16 mouse cellular contexts compared by ENCODE assay signal in genomic region chr6:31644504-31644903, GRCm38 (mm10).
DNase-seq lines count a peak whose midpoint lies in the region; ATAC-seq lines count a peak whose summit lies in the region.
"Had no signal": no experiment of that assay in that cellular context is flagged by ENCODE, and none has a peak within 500 bp of the region (broad histone marks: within the 10 kb centered on the region; RNA-seq: fewer than 3 reads in every experiment).

No protein-coding gene starts in this region.

- no peaks in the 10 kb centered on the region for H3K9me3 ChIP-seq in limb, embryonic 10.5 days (replicated peaks)
- H3K9me3 ChIP-seq in liver, embryonic 12.5 days (replicated peaks): no peaks in the 10 kb centered on the region
- no peaks in the 10 kb centered on the region for H3K9me3 ChIP-seq in liver, embryonic 16.5 days (replicated peaks; ENCODE audit: control insufficient read depth, low read length)
- no peaks in the 10 kb centered on the region for H3K9me3 ChIP-seq in forebrain, embryonic 10.5 days
- no peaks in the 10 kb centered on the region for H3K9me3 ChIP-seq in hindbrain, embryonic 16.5 days (ENCODE audit: control insufficient read depth, low read length)
- H3K9me3 ChIP-seq: embryonic facial prominence, embryonic 10.5 days; heart, embryonic 13.5 days; hindbrain, embryonic 15.5 days had no signal

- 0 out of 2 replicates have a peak overlapping the region, but pooled peaks have one; percentile 8 for H3K27ac ChIP-seq in limb, embryonic 10.5 days
- peak overlapping the region; percentile 64 for H3K27ac ChIP-seq in liver, embryonic 12.5 days
- H3K27ac ChIP-seq in liver, embryonic 16.5 days (ENCODE audit: low read length): no peak overlapping the region
- H3K27ac ChIP-seq in forebrain, embryonic 10.5 days: no peak overlapping the region
- no peak overlapping the region for H3K27ac ChIP-seq in hindbrain, embryonic 16.5 days (ENCODE audit: low read depth, low read length)
- H3K27ac ChIP-seq: embryonic facial prominence, embryonic 10.5 days; heart, embryonic 13.5 days; hindbrain, embryonic 15.5 days had no signal

- ATAC-seq in liver, embryonic 12.5 days: peak; percentile 69
- peak; percentile 56 for ATAC-seq in liver, embryonic 16.5 days (ENCODE audit: low read depth)
- ATAC-seq in hindbrain, embryonic 16.5 days: no peak
- ATAC-seq: forebrain, embryonic 14.5 days; Patski had no signal

- DNase-seq in limb, embryonic 10.5 days (ENCODE audit: low spot score): no peak
- DNase-seq in gastrocnemius, postnatal 14 days: no peak
- no peak for DNase-seq in forebrain, embryonic 10.5 days (ENCODE audit: extremely low spot score, low spot score)
- DNase-seq: adrenal gland, adult 2 months; adrenal gland, postnatal 25 days; cerebellum, adult 2 months; gastrocnemius, postnatal 10 days; heart, postnatal 36 days had no signal

- 87% methylated on average over 5 of the region's 5 CpGs for WGBS in limb, embryonic 10.5 days
- WGBS in liver, embryonic 12.5 days (ENCODE audit: insufficient replicate concordance): 35% methylated on average over 5 of the region's 5 CpGs
- WGBS in liver, embryonic 16.5 days (ENCODE audit: insufficient replicate concordance): 39% methylated on average over 5 of the region's 5 CpGs
- 80% methylated on average over 5 of the region's 5 CpGs for WGBS in forebrain, embryonic 10.5 days
- WGBS in hindbrain, embryonic 16.5 days: 76% methylated on average over 5 of the region's 5 CpGs

- H3K4me1 ChIP-seq in limb, embryonic 10.5 days: peaks cover 13% of the 10 kb centered on the region
- peaks cover 72% of the 10 kb centered on the region for H3K4me1 ChIP-seq in liver, embryonic 12.5 days
- peaks cover 24% of the 10 kb centered on the region for H3K4me1 ChIP-seq in liver, embryonic 16.5 days (ENCODE audit: control insufficient read depth, low read depth, low read length)
- H3K4me1 ChIP-seq in forebrain, embryonic 10.5 days: peaks cover 9% of the 10 kb centered on the region
- peaks cover 3% of the 10 kb centered on the region; the same call in 1 of the 2 replicates for H3K4me1 ChIP-seq in hindbrain, embryonic 16.5 days (ENCODE audit: control insufficient read depth, insufficient read depth, low read depth, low read length)
- H3K4me1 ChIP-seq: hindbrain, embryonic 15.5 days had no signal

- H3K36me3 ChIP-seq in limb, embryonic 10.5 days: no peaks in the 10 kb centered on the region
- H3K36me3 ChIP-seq in liver, embryonic 12.5 days: no peaks in the 10 kb centered on the region
- H3K36me3 ChIP-seq in liver, embryonic 16.5 days (ENCODE audit: control insufficient read depth, insufficient read depth): no peaks in the 10 kb centered on the region
- H3K36me3 ChIP-seq in forebrain, embryonic 10.5 days (replicated peaks): no peaks in the 10 kb centered on the region
- H3K36me3 ChIP-seq in hindbrain, embryonic 16.5 days (ENCODE audit: control insufficient read depth, insufficient read depth, low read length): no peaks in the 10 kb centered on the region
- H3K36me3 ChIP-seq: embryonic facial prominence, embryonic 10.5 days; heart, embryonic 13.5 days; hindbrain, embryonic 15.5 days had no signal

- no peak overlapping the region; the same call in 1 of the 2 replicates for H3K9ac ChIP-seq in liver, embryonic 12.5 days
- H3K9ac ChIP-seq in liver, embryonic 16.5 days (ENCODE audit: low read depth, low read length): no peak overlapping the region
- no peak overlapping the region for H3K9ac ChIP-seq in hindbrain, embryonic 16.5 days (ENCODE audit: low read depth, low read length)
- H3K9ac ChIP-seq: heart, embryonic 13.5 days; hindbrain, embryonic 15.5 days had no signal

- H3K27me3 ChIP-seq in limb, embryonic 10.5 days (ENCODE audit: low read depth, poor library complexity, severe bottlenecking): no peaks in the 10 kb centered on the region
- no peaks in the 10 kb centered on the region for H3K27me3 ChIP-seq in liver, embryonic 12.5 days (replicated peaks)
- H3K27me3 ChIP-seq in liver, embryonic 16.5 days (ENCODE audit: control insufficient read depth, insufficient read depth, low read depth, low read length): no peaks in the 10 kb centered on the region
- no peaks in the 10 kb centered on the region for H3K27me3 ChIP-seq in forebrain, embryonic 10.5 days (ENCODE audit: poor library complexity, severe bottlenecking)
- H3K27me3 ChIP-seq in hindbrain, embryonic 16.5 days (replicated peaks; ENCODE audit: control insufficient read depth, insufficient read depth, low read length): no peaks in the 10 kb centered on the region
- H3K27me3 ChIP-seq: heart, embryonic 13.5 days; hindbrain, embryonic 15.5 days had no signal

- peak overlapping the region; percentile 31; the same call in 1 of the 2 replicates for H3K4me2 ChIP-seq in liver, embryonic 12.5 days
- no peak overlapping the region for H3K4me2 ChIP-seq in liver, embryonic 16.5 days (ENCODE audit: low read depth, low read length)
- no peak overlapping the region for H3K4me2 ChIP-seq in hindbrain, embryonic 16.5 days (ENCODE audit: low read length)
- H3K4me2 ChIP-seq: heart, embryonic 13.5 days; hindbrain, embryonic 15.5 days had no signal

- H3K4me3 ChIP-seq in limb, embryonic 10.5 days: no peak overlapping the region
- H3K4me3 ChIP-seq in liver, embryonic 12.5 days: no peak overlapping the region
- H3K4me3 ChIP-seq in liver, embryonic 16.5 days (ENCODE audit: low read depth, low read length): no peak overlapping the region
- H3K4me3 ChIP-seq in forebrain, embryonic 10.5 days: no peak overlapping the region
- H3K4me3 ChIP-seq in hindbrain, embryonic 16.5 days (ENCODE audit: low read length): no peak overlapping the region
- H3K4me3 ChIP-seq: embryonic facial prominence, embryonic 10.5 days; heart, embryonic 13.5 days; hindbrain, embryonic 15.5 days had no signal

- intact Hi-C loops in gastrocnemius, postnatal 14 days (cut with DNase I; ENCODE audit: low total_unique reads): no loop called here

Comparison
In these comparisons a context has a peak if more than half of its experiments do, and no peak if none do; other contexts are left out.
1. H3K27ac ChIP-seq: peak in limb, embryonic 10.5 days (single experiment) and liver, embryonic 12.5 days (single experiment); none in liver, embryonic 16.5 days (single experiment), forebrain, embryonic 10.5 days (single experiment) and hindbrain, embryonic 16.5 days (single experiment).